In the genomic region with DNA sequence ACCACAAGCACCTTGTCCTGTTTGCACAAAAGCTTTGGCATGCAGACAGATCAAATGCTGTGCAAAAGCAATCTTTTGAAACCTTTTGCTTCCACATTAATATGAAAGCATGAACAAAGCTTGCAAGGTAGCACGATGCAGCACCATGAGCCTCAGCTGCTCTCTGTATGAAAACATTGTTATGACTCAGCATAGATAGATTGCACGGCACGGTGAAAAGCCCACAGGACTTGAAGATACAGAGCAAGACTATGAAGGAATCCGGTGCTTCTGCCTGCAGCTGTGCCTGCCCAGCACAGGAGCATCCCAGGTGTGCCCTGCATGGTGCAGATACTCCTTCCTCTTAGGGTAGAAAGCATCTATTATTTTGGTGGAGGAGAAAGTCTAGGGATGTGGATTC, we compare ENCODE assay signal across 21 mouse cellular contexts. TPM values are rescaled to one million over a fixed set of nuclear protein-coding genes. Genes with fewer than 3 reads are reported as not detected.
A peak's percentile ranks its signal among the peaks of the same experiment; 100 is the strongest.
DNase-seq lines count a peak whose midpoint lies in the region; ATAC-seq and TF ChIP-seq lines count a peak whose summit lies in the region.
"Had no signal": no experiment of that assay in that cellular context is flagged by ENCODE, and none has a peak within 500 bp of the region (broad histone marks: within the 10 kb centered on the region; RNA-seq: fewer than 3 reads in every experiment).

No protein-coding gene starts in this region.

- no peak overlapping the region for H3K4me3 ChIP-seq in hindbrain, embryonic 12.5 days
- no peak overlapping the region for H3K4me3 ChIP-seq in hindbrain, embryonic 10.5 days
- no peak overlapping the region for H3K4me3 ChIP-seq in midbrain, postnatal 0 days (ENCODE audit: low read depth, low read length)
- H3K4me3 ChIP-seq in midbrain, embryonic 16.5 days (ENCODE audit: low read depth, low read length) = no peak overlapping the region
- no peak overlapping the region for H3K4me3 ChIP-seq in CH12.LX (replicated peaks in 1 of 3; ENCODE audit: low read depth in 2 of 3, low read length in 2 of 3, poor library complexity in 1 of 3)
- H3K4me3 ChIP-seq: embryonic facial prominence, embryonic 10.5 days; forebrain, embryonic 13.5 days; heart, embryonic 10.5 days had no signal

- TF ChIP-seq EP300 in CH12.LX (IDR thresholded peaks at IDR 0.05; ENCODE audit: low read length) = 0 out of 2 replicates have a peak, but pooled peaks have one; percentile 39

- no peak overlapping the region for H3K4me2 ChIP-seq in hindbrain, embryonic 12.5 days (replicated peaks)
- no peak overlapping the region for H3K4me2 ChIP-seq in midbrain, postnatal 0 days (ENCODE audit: low read depth, low read length, poor library complexity, severe bottlenecking)
- H3K4me2 ChIP-seq in midbrain, embryonic 16.5 days (ENCODE audit: low read length) = no peak overlapping the region
- peak overlapping the region; percentile 85 for H3K4me2 ChIP-seq in CH12.LX (ENCODE audit: insufficient read depth, low read depth, poor library complexity, severe bottlenecking)
- H3K4me2 ChIP-seq: forebrain, embryonic 13.5 days had no signal

- dilution Hi-C loops in CH12.LX (cut with MboI; ENCODE audit: extremely low pct_ligation_motif_present, extremely low pct_unique_long_range_greater_than_20kb, low sequenced_read_pairs) = no loop called here

- H3K9me3 ChIP-seq in hindbrain, embryonic 12.5 days (replicated peaks) = no peaks in the 10 kb centered on the region
- no peaks in the 10 kb centered on the region for H3K9me3 ChIP-seq in hindbrain, embryonic 10.5 days
- no peaks in the 10 kb centered on the region for H3K9me3 ChIP-seq in midbrain, postnatal 0 days (ENCODE audit: low read length)
- no peaks in the 10 kb centered on the region for H3K9me3 ChIP-seq in midbrain, embryonic 16.5 days (replicated peaks; ENCODE audit: control insufficient read depth, low read length, poor library complexity, severe bottlenecking)
- no peaks in the 10 kb centered on the region for H3K9me3 ChIP-seq in CH12.LX (replicated peaks; ENCODE audit: low read length)
- H3K9me3 ChIP-seq: embryonic facial prominence, embryonic 10.5 days; forebrain, embryonic 13.5 days; heart, embryonic 10.5 days had no signal

- no peak for DNase-seq in hindbrain, embryonic 10.5 days (ENCODE audit: low spot score)
- peak; percentile 32 for DNase-seq in midbrain, postnatal 0 days (ENCODE audit: low spot score)
- no peak for DNase-seq in CH12.LX (ENCODE audit: extremely low read depth)
- no peak for DNase-seq in layer of hippocampus, postnatal 10 days (ENCODE audit: low spot score in 2 of 2)
- DNase-seq: adrenal gland, postnatal 10 days; cerebellum, adult 18-20 months; cerebellum, adult 9-11 months; forebrain, postnatal 0 days; gastrocnemius, postnatal 36 days; heart, adult 18-20 months; heart, postnatal 14 days had no signal

- 59% methylated on average over 4 of the region's 4 CpGs for WGBS in hindbrain, embryonic 12.5 days
- 84% methylated on average over 4 of the region's 4 CpGs for WGBS in hindbrain, embryonic 10.5 days
- WGBS in midbrain, postnatal 0 days = 52% methylated on average over 4 of the region's 4 CpGs
- WGBS in midbrain, embryonic 16.5 days = 56% methylated on average over 4 of the region's 4 CpGs

- no peak for TF ChIP-seq POLR2A in CH12.LX (IDR thresholded peaks at IDR 0.05; ENCODE audit: low read depth, low read length)

- no peak overlapping the region for H3K9ac ChIP-seq in hindbrain, embryonic 12.5 days
- H3K9ac ChIP-seq in midbrain, postnatal 0 days (replicated peaks; ENCODE audit: low read length, poor library complexity, severe bottlenecking) = no peak overlapping the region
- no peak overlapping the region for H3K9ac ChIP-seq in midbrain, embryonic 16.5 days (ENCODE audit: low read depth, low read length)
- H3K9ac ChIP-seq in CH12.LX (ENCODE audit: insufficient read depth, low read depth) = no peak overlapping the region
- H3K9ac ChIP-seq: forebrain, embryonic 13.5 days; forebrain, postnatal 0 days had no signal

- TF ChIP-seq CTCF in midbrain, postnatal 0 days (IDR thresholded peaks at IDR 0.05) = no peak
- no peak for TF ChIP-seq CTCF in CH12.LX (conservative IDR thresholded peaks at IDR 0.05 in 1 of 2, IDR thresholded peaks at IDR 0.05 in 1 of 2; ENCODE audit: low read depth in 2 of 2, low read length in 2 of 2)

- no peak for TF ChIP-seq RAD21 in CH12.LX (IDR thresholded peaks at IDR 0.05; ENCODE audit: low read depth, low read length)

- no peaks in the 10 kb centered on the region for H3K27me3 ChIP-seq in hindbrain, embryonic 12.5 days
- H3K27me3 ChIP-seq in hindbrain, embryonic 10.5 days (ENCODE audit: insufficient read depth, poor library complexity, severe bottlenecking) = no peaks in the 10 kb centered on the region
- H3K27me3 ChIP-seq in midbrain, postnatal 0 days (ENCODE audit: insufficient read depth, low read length) = no peaks in the 10 kb centered on the region
- no peaks in the 10 kb centered on the region for H3K27me3 ChIP-seq in midbrain, embryonic 16.5 days (ENCODE audit: control insufficient read depth, insufficient read depth, low read depth, low read length)
- no peaks in the 10 kb centered on the region for H3K27me3 ChIP-seq in CH12.LX (replicated peaks)
- H3K27me3 ChIP-seq: forebrain, embryonic 13.5 days had no signal

- no peak for ATAC-seq in hindbrain, embryonic 12.5 days (ENCODE audit: low FRiP score)
- ATAC-seq in midbrain, postnatal 0 days (ENCODE audit: low FRiP score) = no peak
- no peak for ATAC-seq in midbrain, embryonic 16.5 days
- ATAC-seq: CD4-positive, CD25-positive, alpha-beta regulatory T cell, adult 4 months; forebrain, embryonic 13.5 days; forebrain, postnatal 0 days; intestine, embryonic 16.5 days had no signal

- in situ Hi-C loops in CH12.LX (cut with MboI; ENCODE audit: low pct_ligation_motif_present, low pct_unique_long_range_greater_than_20kb, low sequenced_read_pairs) = no loop called here

- peaks cover 4% of the 10 kb centered on the region; the same call in 1 of the 2 replicates for H3K4me1 ChIP-seq in hindbrain, embryonic 12.5 days
- H3K4me1 ChIP-seq in hindbrain, embryonic 10.5 days (replicated peaks) = no peaks in the 10 kb centered on the region
- no peaks in the 10 kb centered on the region for H3K4me1 ChIP-seq in midbrain, postnatal 0 days (ENCODE audit: insufficient read depth, low read length)
- H3K4me1 ChIP-seq in midbrain, embryonic 16.5 days (ENCODE audit: control insufficient read depth, insufficient read depth, low read length) = no peaks in the 10 kb centered on the region
- H3K4me1 ChIP-seq in CH12.LX (ENCODE audit: control insufficient read depth in 1 of 2, insufficient read depth in 2 of 2) = no peaks in the 10 kb centered on the region; a peak in 1 of 4 replicates
- H3K4me1 ChIP-seq: embryonic facial prominence, embryonic 10.5 days; forebrain, embryonic 13.5 days; heart, embryonic 10.5 days had no signal

- H3K36me3 ChIP-seq in hindbrain, embryonic 12.5 days = no peaks in the 10 kb centered on the region
- no peaks in the 10 kb centered on the region for H3K36me3 ChIP-seq in hindbrain, embryonic 10.5 days
- no peaks in the 10 kb centered on the region for H3K36me3 ChIP-seq in midbrain, postnatal 0 days (ENCODE audit: insufficient read depth, low read length)
- no peaks in the 10 kb centered on the region for H3K36me3 ChIP-seq in midbrain, embryonic 16.5 days (ENCODE audit: control insufficient read depth, insufficient read depth, low read length)
- no peaks in the 10 kb centered on the region for H3K36me3 ChIP-seq in CH12.LX (replicated peaks in 1 of 2; ENCODE audit: control insufficient read depth in 1 of 2, insufficient read depth in 1 of 2, low read length in 1 of 2)
- H3K36me3 ChIP-seq: embryonic facial prominence, embryonic 10.5 days; heart, embryonic 10.5 days had no signal

- H3K27ac ChIP-seq in hindbrain, embryonic 12.5 days = 0 out of 2 replicates have a peak overlapping the region, but pooled peaks have one; percentile 1
- no peak overlapping the region for H3K27ac ChIP-seq in hindbrain, embryonic 10.5 days
- no peak overlapping the region for H3K27ac ChIP-seq in midbrain, postnatal 0 days (ENCODE audit: low read depth, low read length)
- H3K27ac ChIP-seq in midbrain, embryonic 16.5 days (ENCODE audit: low read length) = no peak overlapping the region
- H3K27ac ChIP-seq in CH12.LX (ENCODE audit: insufficient read depth, low read depth) = no peak overlapping the region
- H3K27ac ChIP-seq: embryonic facial prominence, embryonic 10.5 days; forebrain, embryonic 13.5 days; heart, embryonic 10.5 days had no signal

- H3K79me2 ChIP-seq in CH12.LX (replicated peaks; ENCODE audit: control insufficient read depth, extremely low read depth, insufficient read depth, poor library complexity, severe bottlenecking) = no peaks in the 10 kb centered on the region

RNA-seq across cellular contexts. Expression of a gene that starts 22.8 kb away (rescaled TPM):
- polyA plus RNA-seq in hindbrain, embryonic 12.5 days (2016; fragmentation: Nextera tagmentation; extraction: Ambion mirVana) = 15.0 and 17.1 TPM in 2 replicates
- 13.7 and 17.3 TPM in 2 replicates for polyA plus RNA-seq in hindbrain, embryonic 10.5 days (2016; fragmentation: Nextera tagmentation; extraction: Ambion mirVana)
- 9.6 and 12.1 TPM in 2 replicates for total RNA-seq in midbrain, postnatal 0 days (2014; rRNA removed)
- polyA plus RNA-seq in midbrain, postnatal 0 days (2015; fragmentation: Nextera tagmentation; extraction: Ambion mirVana) = 15.8 and 16.5 TPM in 2 replicates
- 18.3 and 20.9 TPM in 2 replicates for polyA plus RNA-seq in midbrain, embryonic 16.5 days (2015; fragmentation: Nextera tagmentation; extraction: Ambion mirVana)
- total RNA-seq in CH12.LX (2012; rRNA removed) (not detected in 2 replicates), CH12.LX (2014; rRNA removed) (not detected in 2 replicates)
- not detected in 2 replicates for polyA plus RNA-seq in CH12.LX (2012; ENCODE audit: insufficient read length, low read depth)
- 1 to 10 TPM; 1.2 to 1.7 TPM for total RNA-seq in layer of hippocampus, postnatal 10 days (2021)
- total RNA-seq: gastrocnemius, adult 8-10 months; gastrocnemius, postnatal 36 days; heart, adult 18-20 months; hematopoietic stem cell, adult 5-6 weeks; MEL had no signal
- polyA plus RNA-seq: CD4-positive, CD25-positive, alpha-beta regulatory T cell, adult 4 months had no signal

RNA-seq across cellular contexts. Expression of a gene that starts 22.9 kb away (rescaled TPM):
- 6.4 and 7.8 TPM in 2 replicates for polyA plus RNA-seq in hindbrain, embryonic 12.5 days (2016; fragmentation: Nextera tagmentation; extraction: Ambion mirVana)
- polyA plus RNA-seq in hindbrain, embryonic 10.5 days (2016; fragmentation: Nextera tagmentation; extraction: Ambion mirVana) = 2.3 and 3.4 TPM in 2 replicates
- 3.1 and 3.8 TPM in 2 replicates for total RNA-seq in midbrain, postnatal 0 days (2014; rRNA removed)
- 1.8 and 2.1 TPM in 2 replicates for polyA plus RNA-seq in midbrain, postnatal 0 days (2015; fragmentation: Nextera tagmentation; extraction: Ambion mirVana)
- 1.9 and 2.7 TPM in 2 replicates for polyA plus RNA-seq in midbrain, embryonic 16.5 days (2015; fragmentation: Nextera tagmentation; extraction: Ambion mirVana)
- not detected in 2 replicates for total RNA-seq in CH12.LX (2012; rRNA removed)
- not detected in 2 replicates for total RNA-seq in CH12.LX (2014; rRNA removed)
- not detected in 2 replicates for polyA plus RNA-seq in CH12.LX (2012; ENCODE audit: insufficient read length, low read depth)
- 10 to 100 TPM; 16.1 to 18.4 TPM for total RNA-seq in layer of hippocampus, postnatal 10 days (2021)
- total RNA-seq: gastrocnemius, postnatal 36 days; heart, adult 18-20 months; heart, postnatal 14 days; hematopoietic stem cell, adult 5-6 weeks; MEL had no signal
- polyA plus RNA-seq: CD4-positive, CD25-positive, alpha-beta regulatory T cell, adult 4 months had no signal

RNA-seq across cellular contexts. Expression of a gene that starts 45.0 kb away (rescaled TPM):
- polyA plus RNA-seq in hindbrain, embryonic 12.5 days (2016; fragmentation: Nextera tagmentation; extraction: Ambion mirVana) = 1.5 and 2.0 TPM in 2 replicates
- polyA plus RNA-seq in hindbrain, embryonic 10.5 days (2016; fragmentation: Nextera tagmentation; extraction: Ambion mirVana) = 3.2 and 4.4 TPM in 2 replicates
- total RNA-seq in midbrain, postnatal 0 days (2014; rRNA removed) = 2.0 and 5.0 TPM in 2 replicates
- polyA plus RNA-seq in midbrain, postnatal 0 days (2015; fragmentation: Nextera tagmentation; extraction: Ambion mirVana) = 2.4 and 2.5 TPM in 2 replicates
- 2.4 and 2.6 TPM in 2 replicates for polyA plus RNA-seq in midbrain, embryonic 16.5 days (2015; fragmentation: Nextera tagmentation; extraction: Ambion mirVana)
- total RNA-seq in CH12.LX (2012; rRNA removed) (0.13 and 0.17 TPM in 2 replicates), CH12.LX (2014; rRNA removed) (not detected in 2 replicates)
- polyA plus RNA-seq in CH12.LX (2012; ENCODE audit: insufficient read length, low read depth) = 0.08 and 0.23 TPM in 2 replicates
- under 1 TPM in 1 of 2 experiments, not detected in 1; 0.11 TPM for total RNA-seq in layer of hippocampus, postnatal 10 days (2021)
- total RNA-seq: heart, postnatal 14 days; hematopoietic stem cell, adult 5-6 weeks; MEL had no signal
- polyA plus RNA-seq: CD4-positive, CD25-positive, alpha-beta regulatory T cell, adult 4 months had no signal

RNA-seq across cellular contexts. Expression of a gene that starts 52.8 kb away (rescaled TPM):
- 1.2 and 1.4 TPM in 2 replicates for polyA plus RNA-seq in hindbrain, embryonic 12.5 days (2016; fragmentation: Nextera tagmentation; extraction: Ambion mirVana)
- polyA plus RNA-seq in hindbrain, embryonic 10.5 days (2016; fragmentation: Nextera tagmentation; extraction: Ambion mirVana) = 0.69 and 1.0 TPM in 2 replicates
- not detected in 2 replicates for total RNA-seq in midbrain, postnatal 0 days (2014; rRNA removed)
- 0.53 and 1.2 TPM in 2 replicates for polyA plus RNA-seq in midbrain, postnatal 0 days (2015; fragmentation: Nextera tagmentation; extraction: Ambion mirVana)
- polyA plus RNA-seq in midbrain, embryonic 16.5 days (2015; fragmentation: Nextera tagmentation; extraction: Ambion mirVana) = 0.67 and 1.2 TPM in 2 replicates
- 0.25 TPM in 1 of 2 replicates, not detected in the other for total RNA-seq in CH12.LX (2012; rRNA removed)
- total RNA-seq in CH12.LX (2014; rRNA removed) = 0.47 TPM in 1 of 2 replicates, not detected in the other
- polyA plus RNA-seq in CH12.LX (2012; ENCODE audit: insufficient read length, low read depth) = 0.44 TPM in 1 of 2 replicates, not detected in the other
- under 1 TPM in 1 of 2 experiments, not detected in 1; 0.47 TPM for total RNA-seq in layer of hippocampus, postnatal 10 days (2021)
- total RNA-seq: adrenal gland, postnatal 10 days; forebrain, postnatal 0 days; gastrocnemius, adult 8-10 months; gastrocnemius, postnatal 36 days; heart, adult 18-20 months; heart, postnatal 14 days; MEL had no signal
- polyA plus RNA-seq: CD4-positive, CD25-positive, alpha-beta regulatory T cell, adult 4 months had no signal

RNA-seq across cellular contexts. Expression of a gene that starts 53.0 kb away (rescaled TPM):
- polyA plus RNA-seq in hindbrain, embryonic 12.5 days (2016; fragmentation: Nextera tagmentation; extraction: Ambion mirVana) = 267 and 282 TPM in 2 replicates
- polyA plus RNA-seq in hindbrain, embryonic 10.5 days (2016; fragmentation: Nextera tagmentation; extraction: Ambion mirVana) = 319 and 324 TPM in 2 replicates
- 188 and 640 TPM in 2 replicates for total RNA-seq in midbrain, postnatal 0 days (2014; rRNA removed)
- 231 and 243 TPM in 2 replicates for polyA plus RNA-seq in midbrain, postnatal 0 days (2015; fragmentation: Nextera tagmentation; extraction: Ambion mirVana)
- polyA plus RNA-seq in midbrain, embryonic 16.5 days (2015; fragmentation: Nextera tagmentation; extraction: Ambion mirVana) = 251 and 256 TPM in 2 replicates
- 264 and 359 TPM in 2 replicates for total RNA-seq in CH12.LX (2012; rRNA removed)
- 662 and 708 TPM in 2 replicates for total RNA-seq in CH12.LX (2014; rRNA removed)
- polyA plus RNA-seq in CH12.LX (2012; ENCODE audit: insufficient read length, low read depth) = 407 and 523 TPM in 2 replicates
- total RNA-seq in layer of hippocampus, postnatal 10 days (2021) = 100 to 1,000 TPM; 159 to 168 TPM

Comparison
In these comparisons a context has a peak if more than half of its experiments do, and no peak if none do; other contexts are left out.
1. RNA of a gene that starts 22.8 kb away (polyA plus RNA-seq): 18.3 to 20.9 TPM in midbrain, embryonic 16.5 days, 13.7 to 17.3 TPM in hindbrain, embryonic 10.5 days, 15.8 to 16.5 TPM in midbrain, postnatal 0 days and 15.0 to 17.1 TPM in hindbrain, embryonic 12.5 days; not detected in CH12.LX; every median in the first group is over 10 times any median in the second.